Mouse (Mus musculus) testis, adult 2 months (tissue): ENCODE results near the gene Thumpd3.

Source experiments
- CTCF ChIP-seq: fragments of 200-500 bp; IDR thresholded peaks from 2 replicates; pipeline ENCODE4 v1.5.1; 2012; ENCODE audit warnings: low read depth, mild to moderate bottlenecking, inconsistent platforms, low read length, moderate library complexity; ENCODE audit not compliant: control insufficient read depth, insufficient read depth, insufficient replicate concordance
- POLR2A ChIP-seq: fragments of 200-500 bp; IDR thresholded peaks from 2 replicates; pipeline ENCODE4 v1.6.1; 2012; ENCODE audit warnings: low read depth, mild to moderate bottlenecking, inconsistent platforms, low read length, moderate library complexity; ENCODE audit not compliant: control insufficient read depth

GRCm38 (mm10) chr6:113046041-113046975 is at the start of gene Thumpd3:
- TF ChIP-seq CTCF = 0 out of 2 replicates have a peak, but pooled peaks have one; percentile 0
- peak; percentile 92 for TF ChIP-seq POLR2A
